Mouse (Mus musculus): ENCODE measurements around the gene Mycbpap. TPM values are rescaled to one million over a fixed set of nuclear protein-coding genes. Genes with fewer than 3 reads are reported as not detected.

Mycbpap gene
- total RNA-seq, 1 experiment from 2014 or later: 5.6 TPM

DNA sequence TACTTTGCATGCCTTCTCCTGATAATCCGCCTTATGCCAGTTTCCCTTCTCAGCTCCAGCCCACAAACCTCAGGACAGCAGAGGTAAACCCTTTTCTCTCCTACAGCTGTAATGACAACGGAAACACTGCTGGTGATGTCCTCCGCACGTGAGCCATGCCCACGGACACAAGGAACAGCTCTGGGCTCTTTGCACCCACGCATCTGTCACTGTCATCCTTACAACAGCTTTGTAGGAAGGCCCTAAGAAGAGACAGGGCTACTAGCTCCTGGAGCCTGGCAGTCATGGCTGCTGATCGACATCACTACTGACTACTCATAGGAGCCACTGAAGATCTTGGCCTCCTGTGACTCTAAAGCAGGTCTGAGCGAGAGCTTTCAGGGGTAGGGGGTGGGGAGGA, 11.6 kb upstream of the Mycbpap start:
- DNase-seq: no peak

DNA sequence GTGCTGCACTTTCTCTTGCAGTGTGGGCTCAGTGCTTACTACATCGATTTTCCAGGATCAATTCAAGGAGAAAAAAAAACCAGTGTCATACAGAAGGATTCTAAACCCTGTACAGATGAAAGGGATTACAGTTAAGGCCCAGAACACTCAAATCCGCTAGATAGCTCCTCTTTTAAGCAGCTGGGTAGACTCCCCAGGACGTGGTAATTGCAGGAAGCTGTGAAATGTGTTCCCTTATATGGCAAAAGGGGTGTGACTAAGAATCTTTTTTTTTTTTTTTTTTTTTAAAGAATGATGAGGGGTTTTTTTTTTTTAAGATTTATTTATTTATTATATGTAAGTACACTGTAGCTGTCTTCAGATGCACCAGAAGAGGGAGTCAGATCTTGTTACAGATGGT, 7.3 kb upstream of the Mycbpap start:
- no peak for DNase-seq

GRCm38 (mm10) chr11:94526171-94526879, 4.8 kb upstream of the Mycbpap start:
- DNase-seq: no peak

DNA sequence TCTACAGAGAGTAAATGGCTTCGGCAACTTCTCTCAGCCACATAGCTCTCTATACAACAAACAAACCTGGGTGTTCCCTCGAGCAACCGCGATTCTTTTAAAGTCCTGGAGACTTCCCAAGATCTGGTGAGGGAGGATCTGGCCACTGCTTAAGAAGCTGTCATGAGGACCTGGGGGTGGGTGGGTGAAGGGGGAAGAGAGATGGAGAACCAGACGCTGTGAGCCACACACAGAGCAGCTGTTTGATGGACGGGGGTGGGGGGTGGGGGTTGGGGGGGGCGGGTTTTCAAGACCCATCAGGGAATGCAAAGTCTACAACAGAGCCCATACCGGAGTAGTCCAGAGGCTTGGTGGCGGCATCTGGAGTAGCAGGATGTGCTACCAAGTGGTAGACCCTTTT, 8.1 kb downstream of the Mycbpap start:
- no peak for DNase-seq

- DNase-seq: peak; percentile 2
Measured at GRCm38 (mm10) chr11:94508976-94509375, 12.6 kb downstream of the Mycbpap start.

- DNase-seq: no peak
Measured at GRCm38 (mm10) chr11:94501482-94501881, 20.1 kb downstream of the Mycbpap start.

GRCm38 (mm10) chr11:94500362-94500761, 21.2 kb downstream of the Mycbpap start:
- DNase-seq: no peak

- DNase-seq: peak; percentile 66
Measured at GRCm38 (mm10) chr11:94499661-94500152, 21.8 kb downstream of the Mycbpap start, which contains the start of gene Epn3. Gene Epn3 (minus strand): TSS chr11:94499974.

GRCm38 (mm10) chr11:94499035-94499434, 22.5 kb downstream of the Mycbpap start:
- no peak for DNase-seq

DNA sequence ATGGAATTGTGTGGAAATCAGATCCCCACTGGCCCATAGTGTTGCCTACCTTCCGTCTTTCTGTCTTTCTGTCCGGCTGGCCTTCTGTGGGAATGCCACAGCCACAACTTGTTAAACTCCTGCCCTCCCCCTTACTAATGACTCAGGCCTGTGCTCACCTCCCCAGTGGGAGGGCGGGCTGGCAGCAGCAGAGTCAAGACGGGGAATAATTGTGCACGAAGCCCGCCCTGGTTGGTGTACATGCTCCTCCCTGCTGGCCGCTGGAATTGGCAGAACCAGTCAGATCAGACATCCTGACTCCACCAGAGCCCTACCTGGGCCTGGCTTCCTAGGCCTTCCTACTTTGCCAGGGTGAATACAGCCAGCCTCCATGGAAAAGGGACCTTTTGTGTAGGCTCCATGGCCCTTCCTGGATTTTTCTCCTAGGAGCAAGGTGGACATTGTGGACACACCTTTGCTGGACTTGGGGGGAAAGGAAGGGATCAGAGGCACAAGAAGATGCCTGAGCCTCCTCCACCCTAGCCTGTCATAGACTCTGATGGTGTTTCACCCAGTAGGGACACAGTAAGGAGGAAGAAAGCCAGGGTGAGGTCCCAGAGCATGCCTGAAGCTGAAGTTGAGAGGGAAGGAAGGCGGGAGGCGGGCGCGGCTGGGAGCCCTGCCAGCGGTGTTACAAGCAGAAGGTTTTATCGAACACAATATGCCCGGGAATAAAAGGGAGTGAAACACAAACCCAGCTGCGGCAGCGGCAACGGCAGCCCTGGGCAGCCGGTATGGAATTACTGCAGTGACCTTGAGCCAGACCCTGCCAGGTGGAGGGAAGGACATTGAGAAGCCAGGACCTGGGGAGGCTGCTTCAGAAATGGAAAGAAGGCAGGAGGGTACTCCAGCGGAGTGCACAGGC, 23.2 kb downstream of the Mycbpap start:
- peak; percentile 87 for DNase-seq

DNA sequence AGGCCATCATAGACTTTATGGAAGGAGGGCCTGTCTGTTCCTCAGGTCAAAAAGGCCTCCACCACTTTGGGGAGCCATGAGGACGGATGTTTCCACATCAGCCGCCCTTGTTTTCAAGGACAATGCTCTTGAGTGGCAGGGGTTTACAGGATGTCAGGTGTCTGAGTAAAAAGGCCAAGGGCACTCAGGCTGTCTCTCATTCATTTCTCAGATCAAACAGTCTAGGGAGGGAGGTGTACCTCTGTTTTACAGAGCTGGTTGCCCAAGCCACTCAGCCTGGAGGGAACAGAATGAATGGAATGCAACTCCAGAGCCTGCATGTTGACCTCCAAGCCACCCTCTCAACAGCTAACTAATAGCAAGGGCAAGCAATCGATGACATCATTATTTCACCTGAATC, 26.1 kb downstream of the Mycbpap start:
- peak; percentile 69 for DNase-seq

DNA sequence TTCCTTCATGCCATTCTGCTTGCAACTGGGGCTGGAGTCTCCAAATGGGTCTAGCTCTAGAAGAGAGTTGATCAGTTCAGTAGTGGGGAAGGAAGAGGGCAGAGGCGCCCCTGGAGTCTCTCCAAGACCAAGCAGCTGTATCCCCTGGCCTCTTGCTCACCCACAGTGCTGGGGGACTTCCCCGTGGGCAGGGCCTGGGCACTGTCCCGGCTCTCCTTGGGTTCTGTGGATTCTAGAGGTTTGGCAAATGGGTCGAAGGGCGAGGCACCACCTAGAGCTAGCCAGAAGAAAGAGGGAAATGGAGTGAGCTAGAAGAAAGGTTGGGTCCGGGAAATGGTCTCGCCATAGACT, 29.8 kb downstream of the Mycbpap start:
- DNase-seq: peak; percentile 19

GRCm38 (mm10) chr11:94491035-94491748, 30.4 kb downstream of the Mycbpap start:
- DNase-seq: peak; percentile 65

- DNase-seq: no peak
Measured at GRCm38 (mm10) chr11:94489745-94490144, 31.8 kb downstream of the Mycbpap start.

DNA sequence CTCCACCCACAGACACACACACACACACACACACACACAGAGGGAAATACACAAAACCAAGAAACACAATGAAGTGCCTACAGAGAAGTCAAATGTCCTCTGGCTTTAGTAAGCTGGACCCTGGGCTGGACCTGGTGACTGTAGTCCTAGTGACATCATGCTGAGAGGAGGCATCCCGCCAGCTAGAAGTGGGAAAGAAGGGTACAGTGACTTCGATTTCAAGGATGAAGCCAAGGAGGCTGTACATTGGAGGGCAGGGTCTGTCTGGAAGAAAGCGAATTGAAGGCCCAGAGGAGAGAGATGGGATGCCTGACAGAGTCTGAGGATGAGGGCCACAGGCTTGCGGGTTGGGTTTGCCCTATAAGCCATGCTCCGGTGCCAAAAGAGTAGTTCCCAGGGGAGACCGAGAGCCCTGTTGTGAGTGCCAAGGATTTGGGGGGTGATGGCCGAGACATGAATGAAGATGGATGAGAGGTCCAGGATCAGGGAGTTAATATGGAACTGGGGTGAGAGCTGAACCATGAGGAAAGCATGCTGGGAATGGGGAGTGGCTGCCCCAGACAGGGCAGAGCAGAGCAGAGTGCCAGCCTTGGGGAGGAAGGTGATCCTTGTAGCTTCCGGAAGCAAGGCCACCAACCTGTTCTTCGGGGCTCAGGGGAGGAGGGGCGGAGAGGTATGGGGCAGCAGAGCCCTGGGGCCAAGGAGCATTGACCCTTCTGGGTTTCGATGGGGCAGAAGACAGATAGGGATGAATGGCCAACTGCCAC, 32.6 kb downstream of the Mycbpap start:
- no peak for DNase-seq

DNA sequence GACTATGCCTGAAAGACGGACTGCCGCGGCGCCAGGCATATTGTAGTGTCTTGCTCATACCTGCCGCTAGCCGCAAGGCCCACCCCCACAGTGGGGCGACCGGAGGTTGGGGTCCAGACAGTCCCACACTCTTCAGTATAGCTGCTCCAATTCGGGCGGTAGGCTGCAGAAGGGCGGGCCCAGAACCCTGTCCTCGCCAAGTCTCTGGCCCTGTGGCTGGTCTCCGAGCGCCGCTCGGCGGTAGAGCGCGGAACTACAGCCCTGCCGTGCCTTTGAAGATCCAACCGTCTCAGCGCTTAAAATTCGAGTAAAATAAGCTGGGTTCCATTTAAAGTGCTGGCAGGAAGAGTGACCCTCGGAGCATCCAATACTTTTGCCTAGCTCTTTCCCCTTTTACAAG, 35.5 kb downstream of the Mycbpap start, which contains the start of gene Spata20:
Gene Spata20, minus strand, starts transcription at position 179 of the 400 bp plus-strand sequence.
- peak; percentile 91 for DNase-seq

DNA sequence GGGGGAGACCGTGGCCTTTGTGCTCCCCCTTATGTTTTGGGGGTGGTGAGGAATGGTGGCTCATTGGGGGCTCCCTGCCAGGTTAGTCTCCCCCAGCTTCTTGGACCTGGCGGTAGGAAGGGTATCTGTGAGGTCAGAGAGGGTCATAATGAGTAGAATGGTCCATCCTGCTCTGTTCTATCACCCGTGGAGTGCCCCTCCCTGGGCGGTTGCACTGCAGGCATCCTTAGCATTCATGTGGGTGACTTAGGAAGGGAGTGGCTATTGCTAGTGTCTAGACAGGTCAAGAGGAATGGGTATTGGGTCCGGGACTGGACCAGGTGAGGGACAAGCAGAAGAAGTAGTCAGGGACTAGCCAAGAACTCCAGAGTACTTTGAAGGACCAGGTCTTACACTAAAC, 36.3 kb downstream of the Mycbpap start:
- DNase-seq: no peak

GRCm38 (mm10) chr11:94484636-94485035, 36.9 kb downstream of the Mycbpap start:
- no peak for DNase-seq

DNA sequence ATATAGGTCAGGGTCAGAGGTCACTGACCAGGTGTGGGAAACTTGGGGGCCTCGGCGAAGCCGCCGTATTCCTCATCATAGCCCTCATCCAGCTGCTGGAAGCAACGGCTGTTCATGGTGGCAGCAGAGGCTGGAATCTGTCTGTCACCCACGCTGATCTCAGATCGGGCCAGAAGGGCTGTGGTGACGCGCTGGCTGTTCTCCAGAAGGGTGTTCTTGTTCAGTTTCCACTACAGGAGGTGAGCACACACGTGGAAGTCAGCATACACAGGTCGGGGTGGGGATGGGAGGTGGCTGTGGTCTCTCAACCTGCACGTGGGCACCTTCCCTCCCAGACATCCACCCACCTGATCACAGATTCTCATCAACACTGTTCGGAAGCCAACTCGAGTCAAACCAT, 37.6 kb downstream of the Mycbpap start:
- DNase-seq: no peak

GRCm38 (mm10) chr11:94483436-94483835, 38.1 kb downstream of the Mycbpap start:
- no peak for DNase-seq

- DNase-seq: no peak
Measured at GRCm38 (mm10) chr11:94482738-94483137, 38.8 kb downstream of the Mycbpap start.

DNA sequence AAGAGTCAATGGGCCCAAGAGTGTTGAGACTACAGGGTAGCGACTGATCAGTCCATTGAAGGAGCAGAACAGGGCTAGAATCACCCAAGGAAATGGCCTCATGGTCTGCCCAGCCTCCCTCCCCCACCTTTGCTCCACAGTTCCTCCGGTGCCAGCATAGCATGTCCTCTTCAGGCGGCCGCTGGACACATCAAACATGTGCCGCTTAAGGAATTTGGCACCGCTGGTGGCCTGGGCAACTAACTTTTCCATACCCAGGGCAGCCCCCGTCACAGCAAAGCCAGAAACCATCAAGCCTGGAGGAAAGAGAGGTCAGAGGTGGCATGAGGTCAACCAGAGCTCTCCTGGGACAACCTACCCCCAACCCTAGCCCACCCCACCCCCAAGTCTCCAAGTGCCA, 39.6 kb downstream of the Mycbpap start:
- DNase-seq: no peak
